Mouse (Mus musculus) spleen, adult 2 months (tissue): ENCODE data around the gene Siva1. TPM values are rescaled to one million over a fixed set of nuclear protein-coding genes. Genes with fewer than 3 reads are reported as not detected.

Experiments used
- DNase-seq, 2 experiments: peaks; one replicate each; pipeline versions ENCODE4 v3.0.0 to v3.0.0-alpha.2; 2012 to 2021; ENCODE audit warnings: low spot score in 2 of 2, low read depth in 1 of 2
- H3K27ac ChIP-seq: fragments of 200-500 bp; 2 replicates; pipeline ENCODE4 v1.5.1; 2012; ENCODE audit warnings: low read length, inconsistent platforms; ENCODE audit not compliant: insufficient read depth
- H3K27me3 ChIP-seq: fragments of 200-500 bp; 2 replicates; pipeline ENCODE4 v1.6.1; 2012; ENCODE audit warnings: mild to moderate bottlenecking, moderate library complexity, low read length, inconsistent platforms; ENCODE audit not compliant: control insufficient read depth, insufficient read depth
- H3K36me3 ChIP-seq: fragments of 200-500 bp; 2 replicates; pipeline ENCODE4 v1.6.1; 2012; ENCODE audit warnings: mild to moderate bottlenecking, low read length, inconsistent platforms; ENCODE audit not compliant: control insufficient read depth, insufficient read depth
- H3K4me1 ChIP-seq: fragments of 200-500 bp; 2 replicates; pipeline ENCODE4 v1.6.1; 2011; ENCODE audit warnings: inconsistent platforms; ENCODE audit not compliant: control insufficient read depth, insufficient read depth, insufficient read length
- H3K4me3 ChIP-seq: fragments of 200-500 bp; 2 replicates; pipeline ENCODE4 v1.5.1; 2011; ENCODE audit warnings: mild to moderate bottlenecking, inconsistent platforms; ENCODE audit not compliant: insufficient read depth, insufficient read length; ENCODE audit errors: extremely low read depth
- CTCF ChIP-seq: fragments of 200-500 bp; IDR thresholded peaks from 2 replicates; pipeline ENCODE4 v1.5.1; 2011; ENCODE audit warnings: mild to moderate bottlenecking, inconsistent platforms; ENCODE audit not compliant: insufficient read depth, insufficient read length, insufficient replicate concordance; ENCODE audit errors: extremely low read depth
- POLR2A ChIP-seq: fragments of 200-500 bp; IDR thresholded peaks from 2 replicates; pipeline ENCODE4 v1.6.1; 2011; ENCODE audit warnings: low read depth, low read length, inconsistent platforms
- WGBS: fragments of 180-500 bp; shearing (Covaris S2); methylation state at CpG from one replicate; pipeline ENCODE4 v1.1.7; 2018; 5-methylcytosine and 5-hydroxymethylcytosine counted together
- polyA plus RNA-seq: library from polyadenylated mRNA; depleted of rRNA; stranded (reverse); fragments of >200 nt; gene quantifications from 2 replicates; pipeline ENCODE4 v1.2.3, GENCODE M21; 2012

Siva1 gene
- polyA plus RNA-seq, 1 experiment: 31.6 TPM

GRCm38 (mm10) chr12:112633686-112634085 lies 10.8 kb upstream of the Siva1 start:
- WGBS: 75% methylated on average over 9 of the region's 9 CpGs

DNA sequence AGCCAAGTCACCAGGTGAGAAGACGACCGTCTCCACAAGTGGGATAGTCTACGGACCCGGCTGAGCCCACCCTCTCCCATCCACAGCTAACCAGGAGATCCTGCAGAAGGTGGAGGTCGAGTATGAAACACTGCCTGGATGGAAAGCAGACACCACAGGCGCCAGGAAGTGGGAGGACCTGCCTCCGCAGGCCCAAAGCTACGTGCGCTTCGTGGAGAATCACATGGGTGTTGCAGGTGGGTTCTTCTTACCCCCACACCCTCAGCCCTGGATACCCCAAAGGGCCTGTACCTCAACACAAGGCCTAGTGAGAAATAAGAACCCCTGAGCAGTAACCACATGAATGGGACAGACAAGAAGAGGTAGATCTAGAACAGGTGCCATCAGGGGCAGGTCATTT lies 5.0 kb upstream of the Siva1 start:
- 84% methylated on average over 10 of the region's 10 CpGs for WGBS
- Histone ChIP-seq H3K27me3 (no peaks in the 10 kb centered on the region), H3K36me3 (no peaks in the 10 kb centered on the region), H3K4me1 (no peaks in the 10 kb centered on the region), H3K4me3 (no peak overlapping the region), H3K27ac (no peak overlapping the region)
- TF ChIP-seq CTCF (no peak), POLR2A (no peak)
- DNase-seq: no peak

More at GRCm38 (mm10) chr12:112633686-112634085, 10.8 kb upstream of the Siva1 start:
- Histone ChIP-seq H3K4me3 (no peak overlapping the region), H3K27ac (no peak overlapping the region), H3K27me3 (no peaks in the 10 kb centered on the region), H3K4me1 (peaks cover 23% of the 10 kb centered on the region), H3K36me3 (no peaks in the 10 kb centered on the region)
- no peak for TF ChIP-seq CTCF
- no peak for TF ChIP-seq POLR2A
- DNase-seq: peak in 1 of 2 experiments; percentile 31

DNA sequence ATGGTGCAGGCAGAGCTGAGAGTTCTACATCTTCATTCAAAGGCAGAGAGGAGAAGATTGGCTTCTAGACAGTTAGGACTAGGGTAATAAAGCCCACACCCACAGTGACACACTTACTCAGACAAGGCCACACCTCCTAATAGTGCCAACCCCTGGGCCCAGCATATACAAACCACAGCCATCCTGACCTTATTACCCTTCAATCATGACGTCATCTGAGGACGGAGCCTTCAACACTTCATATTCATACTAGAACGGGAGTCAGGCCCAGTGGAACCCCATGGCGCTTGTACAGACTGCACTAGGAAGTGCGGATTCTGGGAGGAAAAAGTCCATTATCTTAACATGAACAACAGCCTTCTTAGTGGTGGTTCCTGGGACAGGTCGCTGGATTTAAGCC lies 1.4 kb upstream of the Siva1 start:
- Histone ChIP-seq H3K27ac (no peak overlapping the region), H3K4me3 (no peak overlapping the region), H3K27me3 (no peaks in the 10 kb centered on the region), H3K4me1 (peaks cover 4% of the 10 kb centered on the region; the same call in 1 of the 2 replicates), H3K36me3 (no peaks in the 10 kb centered on the region)
- TF ChIP-seq POLR2A: no peak
- no peak for TF ChIP-seq CTCF
- 88% methylated on average over 6 of the region's 6 CpGs for WGBS
- DNase-seq: no peak

- Histone ChIP-seq H3K36me3 (no peaks in the 10 kb centered on the region), H3K4me3 (peak overlapping the region; percentile 82), H3K4me1 (peaks cover 4% of the 10 kb centered on the region; the same call in 1 of the 2 replicates), H3K27ac (peak overlapping the region; percentile 68), H3K27me3 (no peaks in the 10 kb centered on the region)
- TF ChIP-seq POLR2A: peak; percentile 61
- no peak for TF ChIP-seq CTCF
- no peak for DNase-seq
- WGBS: under 1% methylated on average over 75 of the region's 75 CpGs
These were observed 502 bp downstream of the Siva1 start for GRCm38 (mm10) chr12:112644855-112645506.

DNA sequence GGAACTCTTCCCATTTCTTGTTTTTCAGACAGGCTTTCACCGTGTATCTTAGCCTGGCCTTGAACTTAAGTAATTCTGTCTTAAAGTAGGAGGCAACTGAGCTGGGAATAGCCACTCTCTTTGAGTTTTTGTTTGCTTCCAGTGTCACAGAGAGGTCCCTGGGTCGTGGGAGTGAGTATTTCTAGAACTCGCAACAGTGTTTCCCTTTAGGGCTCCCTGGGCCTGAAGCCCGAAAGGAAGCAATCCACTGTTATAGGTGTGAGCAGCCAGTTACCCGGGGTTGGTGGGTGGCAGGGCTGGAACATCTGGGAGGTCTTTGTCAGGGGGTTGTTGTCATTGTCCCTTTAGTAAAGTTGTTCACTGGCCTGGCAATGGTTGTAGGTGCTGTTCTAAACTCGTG lies 1.7 kb downstream of the Siva1 start:
- Histone ChIP-seq H3K36me3 (0 out of 2 replicates have a peak, but pooled peaks cover 2% of the 10 kb centered on the region), H3K27me3 (no peaks in the 10 kb centered on the region), H3K4me3 (no peak overlapping the region), H3K4me1 (peaks cover 4% of the 10 kb centered on the region; the same call in 1 of the 2 replicates), H3K27ac (no peak overlapping the region)
- 57% methylated on average over 6 of the region's 6 CpGs for WGBS
- no peak for DNase-seq
- TF ChIP-seq POLR2A: no peak
- no peak for TF ChIP-seq CTCF

- DNase-seq: no peak
- 0 out of 2 replicates have a peak, but pooled peaks cover 2% of the 10 kb centered on the region for H3K36me3 ChIP-seq
- H3K4me3 ChIP-seq: no peak overlapping the region
- TF ChIP-seq POLR2A: no peak
- no peak for TF ChIP-seq CTCF
- H3K4me1 ChIP-seq: peaks cover 4% of the 10 kb centered on the region; the same call in 1 of the 2 replicates
- no peak overlapping the region for H3K27ac ChIP-seq
- 91% methylated on average over 5 of the region's 5 CpGs for WGBS
- H3K27me3 ChIP-seq: no peaks in the 10 kb centered on the region
These were observed 3.6 kb downstream of the Siva1 start for GRCm38 (mm10) chr12:112648081-112648480.

GRCm38 (mm10) chr12:112651778-112652439 lies 7.4 kb downstream of the Siva1 start:
- DNase-seq: no peak
- Histone ChIP-seq H3K27me3 (no peaks in the 10 kb centered on the region), H3K4me1 (no peaks in the 10 kb centered on the region), H3K27ac (no peak overlapping the region), H3K36me3 (peaks cover 23% of the 10 kb centered on the region), H3K4me3 (no peak overlapping the region)
- no peak for TF ChIP-seq POLR2A
- TF ChIP-seq CTCF: no peak
- 75% methylated on average over 5 of the region's 5 CpGs for WGBS
